Mouse (Mus musculus) adrenal gland, postnatal 4 days (tissue): ENCODE results near the gene 1110008L16Rik. TPM values are rescaled to one million over a fixed set of nuclear protein-coding genes. Genes with fewer than 3 reads are reported as not detected.

Experiments
- total RNA-seq, 2 experiments: library from RNA; stranded (reverse); gene quantifications; 2 replicates each; pipeline ENCODE4 v1.2.3; 2021

1110008L16Rik gene
- total RNA-seq, 2 experiments from 2014 or later = 19.9 to 21.8 TPM

Other genes with a start within 250 kb of the 1110008L16Rik start
- 10 to 100 TPM; 13.2 to 13.6 TPM for gene 2700097O09Rik, start 219.5 kb upstream of the 1110008L16Rik start, total RNA-seq
- gene Srp54a, start 219.3 kb upstream of the 1110008L16Rik start, total RNA-seq = 100 to 1,000 TPM; 123 to 131 TPM
- 1 to 10 TPM in 1 of 2 experiments, not detected in 1; 1.1 TPM for gene Fam177a, start 175.1 kb upstream of the 1110008L16Rik start, total RNA-seq
- 10 to 100 TPM; 76.2 to 79.0 TPM for gene Srp54b, start 144.5 kb upstream of the 1110008L16Rik start, total RNA-seq
- 10 to 100 TPM; 10.8 to 13.3 TPM for gene 1700047I17Rik2, start 100.0 kb upstream of the 1110008L16Rik start, total RNA-seq
- 10 to 100 TPM; 42.1 to 44.7 TPM for gene Srp54c, start 69.4 kb upstream of the 1110008L16Rik start, total RNA-seq
- 10 to 100 TPM; 16.6 to 17.6 TPM for gene Ppp2r3c, start 3.4 kb downstream of the 1110008L16Rik start, total RNA-seq
- gene Psma6, start 84.6 kb downstream of the 1110008L16Rik start, total RNA-seq = 100 to 1,000 TPM; 234 to 258 TPM
- gene Nfkbia, start 193.1 kb downstream of the 1110008L16Rik start, total RNA-seq = 100 to 1,000 TPM; 108 to 131 TPM